Mouse (Mus musculus) left cerebral cortex, postnatal 25 days (tissue): ENCODE data around the gene Papolb. TPM values are rescaled to one million over a fixed set of nuclear protein-coding genes. Genes with fewer than 3 reads are reported as not detected.

Source experiments
- DNase-seq, 2 experiments: peaks; one replicate each; pipeline ENCODE4 v3.0.0; 2022; ENCODE audit warnings: low spot score in 2 of 2, mixed read lengths in 1 of 2
- intact Hi-C: fragments of 180-260 bp; cut with DNase I; formaldehyde crosslinking; loops from one replicate; pipeline ENCODE4 v1.15.1; 2025
- total RNA-seq, 2 experiments: library from RNA; stranded (reverse); gene quantifications; 2 replicates each; pipeline ENCODE4 v1.2.3; 2021

Papolb gene
- 1 to 10 TPM in 1 of 2 experiments, under 1 TPM in 1; 0.69 to 1.0 TPM for total RNA-seq

GRCm38 (mm10) chr5:142529915-142530314 is at the start of gene Papolb:
Gene Papolb, minus strand, starts transcription at chr5:142530076.
- no peak for DNase-seq
- intact Hi-C loops, result no loop called here

GRCm38 (mm10) chr5:142578192-142578591 is 48.3 kb upstream of the Papolb start:
- intact Hi-C loops, result no loop called here
- no peak for DNase-seq

DNA sequence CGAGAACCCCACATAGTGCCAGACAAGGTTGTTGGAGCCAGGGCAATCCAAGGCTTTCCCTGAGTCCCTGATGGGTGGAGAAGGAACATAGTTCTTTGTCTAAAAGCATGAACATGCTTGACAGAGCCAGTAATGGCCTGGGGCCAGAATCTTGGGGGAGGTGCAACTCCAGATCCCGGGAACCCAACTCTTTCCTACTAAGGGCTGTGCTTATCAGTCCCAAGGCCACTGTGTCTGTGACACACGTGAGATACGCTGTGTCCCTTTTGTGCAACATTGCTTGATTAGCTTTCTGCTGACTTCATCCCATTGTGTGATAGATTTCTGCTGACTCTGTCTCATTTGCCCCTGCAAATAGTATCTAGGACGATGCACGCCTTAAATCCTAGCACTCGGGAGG is 47.0 kb upstream of the Papolb start:
- intact Hi-C loops, result no loop called here
- DNase-seq, result no peak

DNA sequence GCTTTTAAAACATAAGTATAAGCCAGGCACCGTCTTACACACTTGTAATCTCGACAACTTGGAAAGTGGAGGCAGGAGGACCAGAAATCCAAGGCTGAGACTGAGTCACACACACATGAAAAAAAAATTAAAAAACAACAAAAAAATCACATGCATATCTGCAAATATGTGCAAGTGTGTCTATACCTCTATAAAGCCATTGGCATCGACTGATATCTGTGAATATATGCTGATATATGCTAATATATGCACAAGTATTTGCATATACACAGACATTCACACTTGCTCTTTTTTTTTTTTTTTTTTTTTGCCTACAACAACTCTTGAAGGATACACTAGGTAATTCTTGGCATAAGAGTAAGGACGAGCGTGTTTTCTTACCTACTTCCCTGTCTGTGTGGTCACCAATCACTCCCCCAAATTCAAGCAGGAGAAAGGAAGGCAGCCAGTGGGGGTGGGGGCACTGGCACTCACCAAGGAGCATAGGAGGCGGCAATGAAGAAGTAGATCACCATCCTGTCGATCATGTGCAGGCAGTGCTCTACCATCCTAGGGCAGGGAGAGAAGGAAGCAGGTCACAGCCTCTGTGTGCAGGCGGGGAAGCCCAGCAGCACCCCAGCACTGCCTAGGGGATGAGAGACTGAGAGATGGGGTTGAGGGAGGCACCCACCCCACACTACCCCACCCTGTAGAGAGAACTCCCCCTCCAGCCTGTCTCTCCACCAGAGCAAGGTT is 44.6 kb upstream of the Papolb start:
- no peak for DNase-seq
- intact Hi-C loops, result no loop called here

GRCm38 (mm10) chr5:142564606-142565005 is 34.7 kb upstream of the Papolb start:
- intact Hi-C loops, result no loop called here
- DNase-seq, result no peak

DNA sequence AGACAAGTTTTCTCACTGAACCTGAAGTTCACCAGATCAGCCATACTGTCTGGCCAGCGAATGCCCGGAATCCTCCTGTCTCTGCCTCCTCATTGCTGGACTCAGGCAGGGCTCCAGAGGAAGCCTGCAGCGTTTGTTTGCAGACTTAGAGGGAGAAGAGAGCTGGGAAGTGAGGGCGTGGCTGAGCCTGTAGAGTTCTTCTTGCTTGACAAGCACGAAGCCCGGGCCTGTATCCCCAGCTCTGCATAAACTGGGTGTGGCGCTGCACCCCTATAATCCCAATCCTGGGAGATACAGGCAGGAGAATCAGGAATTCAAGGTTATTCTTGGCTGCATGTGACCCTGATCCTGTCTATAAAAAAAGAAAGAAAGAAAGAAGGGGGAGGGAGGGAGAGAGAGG is 30.4 kb upstream of the Papolb start:
- intact Hi-C loops, result no loop called here
- no peak for DNase-seq

DNA sequence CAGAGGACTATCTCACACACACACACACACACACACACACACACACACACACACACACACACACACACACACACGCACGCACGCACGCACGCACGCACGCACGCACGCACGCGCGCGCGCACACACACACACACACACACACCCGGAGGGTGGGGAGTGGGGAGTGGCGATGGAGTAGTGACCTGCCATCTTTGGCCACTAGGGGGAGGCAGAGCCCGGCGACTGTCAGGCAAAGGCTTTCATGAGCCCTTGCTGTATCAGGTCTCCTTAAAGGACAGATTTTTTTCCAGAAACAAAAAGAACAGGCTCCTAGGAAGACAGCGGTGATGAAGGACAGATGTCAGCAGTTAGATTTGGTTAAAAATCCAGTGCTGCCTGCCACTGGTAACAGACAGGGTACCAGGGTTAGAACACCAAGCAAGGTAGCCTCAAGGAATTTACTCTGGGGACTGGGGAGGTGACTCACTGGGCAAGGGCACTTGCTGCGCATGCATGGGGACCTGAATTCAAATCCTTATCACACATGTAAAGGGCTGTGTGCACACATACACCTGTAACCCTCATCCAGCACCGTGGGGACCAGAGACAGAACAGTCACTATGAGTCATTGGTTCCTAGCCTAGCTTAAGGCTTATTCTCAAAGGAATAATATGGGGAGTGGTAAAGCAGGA is 27.7 kb upstream of the Papolb start:
- intact Hi-C loops, result loop anchor here (1.0 to 2.0 kb wide), 2 partner anchors 63 to 161 kb away; no protein-coding TSS in a partner anchor

GRCm38 (mm10) chr5:142556721-142557120 is 26.8 kb upstream of the Papolb start:
- DNase-seq, result no peak
- intact Hi-C loops, result loop anchor here (1.0 to 2.0 kb wide), 2 partner anchors 64 to 162 kb away; no protein-coding TSS in a partner anchor

More for the DNA sequence above, 27.7 kb upstream of the Papolb start:
- peak; percentile 87 to 91 for DNase-seq

- no peak for DNase-seq
- intact Hi-C loops, result loop anchor here (2.0 kb wide), 1 partner anchor 163 kb away; no protein-coding TSS in a partner anchor
Measured at GRCm38 (mm10) chr5:142555866-142556265, 26.0 kb upstream of the Papolb start.

- peak; percentile 99 for DNase-seq
- intact Hi-C loops, result loop anchor here (1.0 to 2.0 kb wide), 2 partner anchors 49 to 72 kb away; no protein-coding TSS in a partner anchor
Measured at GRCm38 (mm10) chr5:142550706-142551652, 21.1 kb upstream of the Papolb start, which contains the start of gene Radil. Gene Radil, minus strand, starts transcription at chr5:142551098.

GRCm38 (mm10) chr5:142549961-142550705 is 20.3 kb upstream of the Papolb start:
- intact Hi-C loops, result loop anchor here (2.0 kb wide), 1 partner anchor 71 kb away; no protein-coding TSS in a partner anchor
- DNase-seq, result peak; percentile 64 to 67

GRCm38 (mm10) chr5:142549441-142549840 is 19.6 kb upstream of the Papolb start:
- no peak for DNase-seq
- intact Hi-C loops, result no loop called here

GRCm38 (mm10) chr5:142547066-142547465 is 17.2 kb upstream of the Papolb start:
- DNase-seq, result no peak
- intact Hi-C loops, result no loop called here

- DNase-seq, result no peak
- intact Hi-C loops, result no loop called here
Measured at GRCm38 (mm10) chr5:142546344-142546743, 16.5 kb upstream of the Papolb start.

DNA sequence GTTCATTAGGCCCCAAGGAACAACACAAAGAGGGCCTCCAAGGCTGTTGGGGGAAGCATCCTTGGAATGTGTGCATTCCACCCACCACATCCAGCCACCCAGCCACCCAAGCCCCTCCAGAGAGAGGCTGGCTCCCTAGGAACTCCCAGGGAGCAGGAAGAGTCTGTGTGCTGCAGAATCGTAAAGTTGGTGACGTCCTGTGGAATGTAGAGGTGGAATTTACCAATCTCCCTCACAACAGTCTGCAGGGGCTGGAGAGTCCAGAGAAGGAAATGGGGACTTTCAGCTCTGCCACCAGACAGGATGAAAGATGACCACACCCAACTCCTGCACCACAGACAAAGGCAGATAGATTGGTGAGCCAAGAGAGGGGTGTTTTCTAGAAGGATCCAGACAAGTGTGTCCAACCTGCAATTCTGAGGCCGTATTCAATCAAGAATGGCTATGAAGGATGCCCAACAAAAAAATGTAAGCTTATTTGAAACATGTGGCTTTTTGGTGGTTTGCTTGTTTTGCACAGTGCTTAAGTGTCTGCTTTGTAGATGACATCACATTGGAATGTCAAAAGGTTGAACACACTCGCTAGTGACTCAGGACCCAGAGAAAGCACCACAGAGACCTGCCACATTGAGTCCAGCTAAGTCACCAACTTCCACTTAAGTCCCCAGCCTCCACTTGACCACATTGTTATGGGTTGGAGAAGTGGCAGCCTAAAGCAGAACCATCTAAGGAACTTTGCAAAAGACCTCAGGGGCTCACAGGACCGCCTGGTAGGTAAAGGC is 15.3 kb upstream of the Papolb start:
- no peak for DNase-seq
- intact Hi-C loops, result no loop called here

DNA sequence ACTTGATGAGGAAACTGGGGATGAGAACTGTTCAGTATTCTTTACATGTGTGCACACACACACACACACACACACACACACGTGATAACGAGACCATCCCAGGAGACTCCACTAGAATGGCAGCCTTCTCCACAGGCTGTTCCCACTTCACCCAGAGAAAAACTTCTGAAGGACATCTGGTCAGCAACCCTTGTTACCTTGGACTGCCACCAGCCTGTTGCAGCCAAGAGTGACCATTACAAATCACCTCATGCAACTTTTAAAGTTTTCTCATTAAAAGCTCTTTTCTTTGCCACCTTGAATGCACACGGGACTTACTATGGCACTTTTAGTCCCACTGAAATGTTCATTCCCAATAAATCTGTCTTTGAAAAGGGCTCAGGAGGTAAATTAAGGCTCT is 7.4 kb upstream of the Papolb start:
- intact Hi-C loops, result no loop called here
- DNase-seq, result no peak

- no peak for DNase-seq
- intact Hi-C loops, result no loop called here
Measured at GRCm38 (mm10) chr5:142535388-142535787, 5.5 kb upstream of the Papolb start.
